Mouse (Mus musculus) embryo, embryonic 11.5 days (tissue): Measurements from ENCODE around the gene Speer4e.
"Not testable (repeated sequence)": the region's sequence is repeated elsewhere in the genome, so short reads cannot be mapped to it uniquely, and the experiment has no call there.

Experiments
- DNase-seq: peaks from one replicate; pipeline ENCODE4 v3.0.0-alpha.2; 2012; ENCODE audit warnings: low read depth, low spot score

Gene Speer4e

DNA sequence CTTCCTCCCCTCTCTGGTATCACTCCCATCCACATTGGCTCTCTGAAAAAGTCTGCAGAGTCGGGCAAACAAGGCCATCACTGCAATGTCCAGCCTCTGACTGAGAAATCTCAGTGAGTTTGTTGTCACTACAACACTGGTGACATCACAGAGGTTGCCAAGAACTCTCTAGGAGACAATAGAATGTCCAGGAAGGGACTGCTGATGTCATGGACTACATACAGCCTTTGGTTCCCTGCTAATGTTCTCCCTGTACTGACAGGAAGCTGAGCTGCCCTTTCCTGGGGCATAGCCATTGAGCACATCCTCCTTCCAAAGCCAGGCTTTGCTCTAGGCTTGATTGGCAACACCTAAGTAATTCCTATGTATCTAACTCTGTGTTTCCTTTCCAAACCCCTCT, at the start of gene Speer4e:
TSS of gene Speer4e (minus strand) at position 101 of the 400 bp plus-strand sequence.
- not testable (repeated sequence) for DNase-seq

- not testable (repeated sequence) for DNase-seq
Measured at GRCm38 (mm10) chr5:14986649-14987387, 48.6 kb upstream of the Speer4e start.

DNA sequence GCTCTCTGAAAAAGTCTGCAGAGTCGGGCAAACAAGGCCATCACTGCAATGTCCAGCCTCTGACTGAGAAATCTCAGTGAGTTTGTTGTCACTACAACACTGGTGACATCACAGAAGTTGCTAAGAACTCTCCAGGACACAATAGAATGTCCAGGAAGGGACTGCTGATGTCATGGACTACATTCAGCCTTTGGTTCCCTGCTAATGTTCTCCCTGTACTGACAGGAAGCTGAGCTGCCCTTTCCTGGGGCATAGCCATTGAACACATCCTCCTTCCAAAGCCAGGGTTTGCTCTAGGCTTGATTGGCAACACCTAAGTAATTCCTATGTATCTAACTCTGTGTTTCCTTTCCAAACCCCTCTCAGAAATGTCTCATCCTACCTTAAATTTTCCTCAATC, 40.6 kb upstream of the Speer4e start, which contains the start of gene Gm10354:
TSS of gene Gm10354 (minus strand) at position 101 of the 400 bp plus-strand sequence.
- DNase-seq: not testable (repeated sequence)

DNA sequence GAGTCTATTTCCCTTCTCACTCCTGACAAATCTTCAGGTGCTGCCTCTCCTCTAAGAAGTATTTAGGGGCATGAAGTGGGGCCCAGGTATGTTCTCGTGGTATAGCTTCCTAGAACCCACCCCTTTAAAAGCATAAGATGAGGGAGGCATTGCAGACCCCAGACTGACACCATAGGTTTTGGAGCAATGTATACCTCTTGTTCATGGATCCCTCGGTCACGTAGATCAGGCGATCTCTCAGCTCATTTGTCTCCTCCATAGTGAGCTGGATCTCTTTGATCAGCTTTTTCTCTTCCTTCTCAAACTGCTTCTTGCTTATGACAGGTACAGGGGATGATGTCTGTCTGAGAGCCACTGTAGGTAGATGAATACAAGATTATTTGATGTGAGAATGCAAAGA, 39.1 kb upstream of the Speer4e start:
- not testable (repeated sequence) for DNase-seq

DNA sequence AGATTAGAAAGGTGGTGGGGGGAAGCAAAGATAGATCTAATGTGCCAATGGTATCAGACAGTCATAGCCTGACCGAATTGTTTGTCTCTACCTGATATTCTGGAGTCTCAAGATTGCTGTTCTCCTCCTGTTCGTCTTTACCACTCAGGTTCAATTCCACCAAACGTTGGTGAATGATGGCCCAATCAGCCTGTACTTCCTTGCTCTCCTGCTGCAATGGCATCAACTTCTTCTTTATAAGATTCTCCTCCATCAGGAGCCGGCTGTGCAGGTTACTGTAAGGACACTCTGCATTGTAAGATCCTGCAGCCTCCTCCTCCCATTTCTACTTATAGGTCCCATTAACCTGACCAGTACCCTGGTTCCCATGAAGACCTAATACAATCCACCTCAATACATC, 37.1 kb upstream of the Speer4e start:
- not testable (repeated sequence) for DNase-seq

GRCm38 (mm10) chr5:14972841-14973240, 34.6 kb upstream of the Speer4e start:
- DNase-seq: not testable (repeated sequence)

DNA sequence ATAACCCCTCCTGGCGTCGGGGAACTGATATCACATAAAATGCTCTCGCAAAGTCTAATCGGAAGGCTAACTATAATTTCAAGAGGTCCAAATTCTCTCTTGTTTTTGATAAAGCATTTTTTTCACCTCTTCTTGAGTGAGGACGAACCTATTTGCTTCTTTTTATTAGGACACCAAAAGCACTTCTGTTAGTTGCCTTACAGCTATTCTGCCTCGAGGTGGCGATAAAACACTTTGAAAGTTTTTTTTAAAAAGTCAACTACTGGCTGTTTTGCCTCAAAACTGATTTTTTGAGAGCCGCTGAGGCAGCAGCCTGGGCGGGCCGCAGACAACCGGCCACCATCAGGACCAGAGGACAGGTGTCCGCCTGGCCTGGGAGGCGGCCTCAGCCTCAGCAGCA, 25.6 kb upstream of the Speer4e start:
- DNase-seq: not testable (repeated sequence)

- not testable (repeated sequence) for DNase-seq
Measured at GRCm38 (mm10) chr5:14961502-14961901, 23.3 kb upstream of the Speer4e start.

- not testable (repeated sequence) for DNase-seq
Measured at GRCm38 (mm10) chr5:14955928-14956706, 17.9 kb upstream of the Speer4e start.

GRCm38 (mm10) chr5:14953587-14953986, 15.4 kb upstream of the Speer4e start:
- DNase-seq: not testable (repeated sequence)

GRCm38 (mm10) chr5:14952749-14953148, 14.5 kb upstream of the Speer4e start:
- not testable (repeated sequence) for DNase-seq

GRCm38 (mm10) chr5:14951822-14952221, 13.6 kb upstream of the Speer4e start:
- not testable (repeated sequence) for DNase-seq

- not testable (repeated sequence) for DNase-seq
Measured at GRCm38 (mm10) chr5:14947482-14948198, 9.4 kb upstream of the Speer4e start.

- not testable (repeated sequence) for DNase-seq
Measured at GRCm38 (mm10) chr5:14945524-14945923, 7.3 kb upstream of the Speer4e start.

GRCm38 (mm10) chr5:14941043-14941442, 2.8 kb upstream of the Speer4e start:
- not testable (repeated sequence) for DNase-seq

DNA sequence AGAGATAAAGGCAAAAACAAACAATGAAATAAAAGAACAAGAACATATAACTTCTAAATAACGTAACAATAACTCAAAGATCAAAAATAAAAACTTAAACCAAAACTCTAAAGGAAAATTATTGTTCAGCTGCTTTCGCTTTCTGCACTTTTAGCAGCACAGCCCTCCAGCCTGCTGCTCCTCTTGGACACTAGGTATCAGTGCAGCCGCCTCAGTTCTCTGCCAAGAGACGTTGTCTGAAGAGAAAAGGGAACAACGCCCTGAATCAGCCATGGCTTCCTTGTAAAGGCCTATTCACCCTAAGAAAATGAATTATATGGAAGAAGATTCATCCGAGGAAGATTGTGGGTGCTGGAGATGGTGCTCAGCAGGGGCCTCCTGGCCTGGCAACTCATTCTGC, 4.5 kb downstream of the Speer4e start:
- not testable (repeated sequence) for DNase-seq

GRCm38 (mm10) chr5:14927047-14927446, 11.2 kb downstream of the Speer4e start:
- not testable (repeated sequence) for DNase-seq

GRCm38 (mm10) chr5:14914799-14915198, 23.4 kb downstream of the Speer4e start, which contains the start of gene Gm9758:
TSS of gene Gm9758 (minus strand) at chr5:14914899.
- not testable (repeated sequence) for DNase-seq

DNA sequence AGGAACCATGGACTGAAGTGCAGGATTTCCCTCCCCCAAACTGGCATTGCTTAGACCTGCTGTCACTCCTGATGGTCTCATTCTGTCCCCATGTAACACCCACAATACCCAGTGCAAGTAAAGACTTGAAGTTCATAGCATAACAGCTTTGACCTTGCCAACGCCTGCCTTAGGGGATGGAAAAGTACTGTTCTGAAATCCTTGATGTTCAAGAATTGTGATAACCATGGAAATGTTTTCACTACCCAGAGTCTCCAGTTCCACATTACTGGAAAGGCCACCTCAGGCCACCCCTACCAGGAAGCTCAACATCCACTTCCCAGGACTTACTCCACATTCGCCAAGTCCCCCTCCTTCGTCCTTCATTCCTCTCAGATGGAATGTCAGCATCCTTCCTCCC, 23.9 kb downstream of the Speer4e start:
- DNase-seq: not testable (repeated sequence)

GRCm38 (mm10) chr5:14903539-14903938, 34.7 kb downstream of the Speer4e start:
- not testable (repeated sequence) for DNase-seq

- no peak for DNase-seq
Measured at GRCm38 (mm10) chr5:14892242-14892641, 46.0 kb downstream of the Speer4e start.

DNA sequence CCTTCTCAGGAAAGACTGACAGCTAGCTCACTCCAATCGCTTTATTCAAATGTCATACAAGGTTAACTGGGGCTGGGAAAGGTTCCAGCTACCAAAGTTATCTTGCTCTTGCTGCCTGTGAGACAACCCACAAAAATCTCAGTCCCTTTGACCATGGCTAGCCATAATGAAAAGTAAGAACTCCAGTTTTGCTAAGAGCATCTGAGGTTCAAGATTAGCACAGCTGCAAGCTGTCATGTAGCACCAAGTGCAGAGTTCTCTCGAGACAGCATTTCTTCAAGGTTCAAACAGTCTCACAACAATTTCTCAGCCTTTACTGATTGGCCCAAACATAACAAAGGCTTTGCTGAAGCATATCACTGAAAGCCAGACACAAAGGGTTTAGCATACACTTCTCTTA, 52.9 kb downstream of the Speer4e start:
- DNase-seq: not testable (repeated sequence)
